Mouse (Mus musculus) spleen, postnatal 14 days (tissue): ENCODE data around the gene Wrap73.
A peak's percentile ranks its signal among the peaks of the same experiment; 100 is the strongest.

ENCODE experiments used
- DNase-seq, 2 experiments: peaks; one replicate each; pipeline ENCODE4 v3.0.0; 2021 to 2022; ENCODE audit warnings: low spot score in 2 of 2

The Wrap73 gene

GRCm38 (mm10) chr4:154142211-154143040 is at the start of gene Wrap73:
Gene Wrap73 (plus strand): TSS chr4:154142372.
- peak; percentile 70 to 80 for DNase-seq

DNA sequence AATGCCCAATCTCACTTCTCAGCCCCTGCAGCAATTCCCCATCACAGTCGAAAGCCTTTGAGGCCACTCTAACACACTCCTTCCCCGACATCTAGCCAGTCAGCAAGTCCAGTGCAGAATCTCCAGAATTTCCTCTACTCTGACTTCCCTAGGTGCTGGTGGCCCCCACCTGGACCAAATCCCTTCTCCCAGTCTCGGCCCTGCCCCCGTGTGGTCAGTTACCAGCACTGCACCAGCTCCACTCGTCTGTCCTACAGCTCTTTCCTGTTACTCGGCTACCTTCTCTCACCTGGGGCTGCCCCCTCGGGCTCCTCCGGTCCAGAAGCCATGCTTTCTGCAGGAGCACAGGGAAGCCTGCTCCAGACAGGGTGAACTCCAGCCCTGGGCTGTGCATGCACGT is 49.0 kb upstream of the Wrap73 start:
- peak in 1 of 2 experiments; percentile 15 for DNase-seq

GRCm38 (mm10) chr4:154096111-154096510 is 46.1 kb upstream of the Wrap73 start:
- no peak for DNase-seq

- no peak for DNase-seq
Observed at GRCm38 (mm10) chr4:154099361-154099760, 42.8 kb upstream of the Wrap73 start.

DNA sequence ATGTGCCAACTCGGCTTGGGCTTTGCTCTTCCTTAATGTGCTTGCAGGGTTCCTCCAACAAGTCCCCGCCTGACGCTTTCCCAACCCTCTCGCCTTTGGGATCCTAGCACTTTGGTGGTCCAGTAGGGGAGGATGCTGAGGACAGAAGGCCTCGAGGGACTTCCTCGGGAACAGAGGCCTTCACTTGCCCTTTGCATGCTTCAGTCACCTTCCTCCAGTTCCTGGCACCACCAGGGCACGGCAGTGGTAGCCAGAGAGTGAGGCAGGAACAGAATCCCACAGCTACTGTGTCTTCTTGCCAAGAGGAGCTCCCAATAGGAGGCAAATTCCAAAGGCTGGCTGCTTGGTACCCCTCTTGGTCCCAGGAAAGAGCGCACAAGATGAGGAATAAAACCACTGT is 38.8 kb upstream of the Wrap73 start:
- DNase-seq: no peak

DNA sequence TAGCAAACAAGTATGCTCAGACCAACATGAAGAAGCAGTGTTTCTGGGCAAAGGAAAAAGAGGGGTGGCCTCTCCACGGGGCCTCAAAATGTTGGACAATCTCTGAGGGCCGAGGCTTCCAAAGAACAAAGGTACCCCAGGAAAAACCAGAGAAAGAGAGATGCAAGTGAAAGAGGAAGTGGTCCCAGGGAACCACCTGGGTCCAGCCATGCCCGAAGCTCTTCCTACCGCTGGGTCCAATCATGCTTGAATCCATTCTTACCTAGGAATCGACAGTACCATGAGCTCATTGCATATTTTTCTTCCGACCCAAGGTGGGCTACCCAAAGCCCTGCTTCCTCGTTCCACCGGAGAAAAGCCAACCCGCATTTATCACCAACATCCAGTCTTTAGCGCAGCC is 38.3 kb upstream of the Wrap73 start:
- no peak for DNase-seq

DNA sequence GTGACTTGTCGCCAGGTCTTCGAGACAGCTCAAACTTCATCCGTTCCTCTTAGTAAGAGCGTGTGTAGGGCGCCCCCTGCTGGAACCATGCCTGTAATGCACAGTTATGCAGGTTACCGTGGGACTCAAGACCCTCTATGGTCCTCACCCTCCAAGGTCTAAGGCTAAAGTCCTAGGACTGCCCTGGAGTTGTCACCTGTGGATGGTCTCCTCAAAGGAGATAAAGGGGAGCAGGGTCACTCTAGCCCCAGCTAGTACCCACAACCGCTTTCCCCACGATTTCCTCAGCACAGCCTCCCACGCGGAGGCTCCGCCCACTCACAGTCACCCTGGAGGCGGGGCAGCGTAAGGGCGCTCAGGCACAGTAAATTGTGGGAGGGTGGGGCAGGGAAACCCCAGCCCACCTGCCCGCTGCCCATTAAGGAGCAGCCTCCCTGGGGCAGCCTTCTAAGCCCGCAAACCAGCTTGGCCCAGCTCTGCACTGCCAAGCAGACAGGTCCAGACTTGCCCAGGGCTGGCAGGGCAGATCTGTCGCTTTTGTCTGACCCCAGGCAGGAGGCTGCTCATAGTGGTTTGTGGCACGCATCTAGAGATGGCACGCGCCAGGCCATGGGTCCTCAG is 36.7 kb upstream of the Wrap73 start:
- DNase-seq: peak; percentile 32 to 55

GRCm38 (mm10) chr4:154106497-154107061 is 35.6 kb upstream of the Wrap73 start:
- DNase-seq: no peak

- no peak for DNase-seq
Observed at GRCm38 (mm10) chr4:154109216-154109849, 32.8 kb upstream of the Wrap73 start.

- no peak for DNase-seq
Observed at GRCm38 (mm10) chr4:154109850-154110243, 32.3 kb upstream of the Wrap73 start.

- DNase-seq: no peak
Observed at GRCm38 (mm10) chr4:154116421-154116820, 25.8 kb upstream of the Wrap73 start.

- DNase-seq: peak in 1 of 2 experiments; percentile 24
Observed at GRCm38 (mm10) chr4:154118782-154119181, 23.4 kb upstream of the Wrap73 start.

- no peak for DNase-seq
Observed at GRCm38 (mm10) chr4:154119208-154119607, 23.0 kb upstream of the Wrap73 start.

DNA sequence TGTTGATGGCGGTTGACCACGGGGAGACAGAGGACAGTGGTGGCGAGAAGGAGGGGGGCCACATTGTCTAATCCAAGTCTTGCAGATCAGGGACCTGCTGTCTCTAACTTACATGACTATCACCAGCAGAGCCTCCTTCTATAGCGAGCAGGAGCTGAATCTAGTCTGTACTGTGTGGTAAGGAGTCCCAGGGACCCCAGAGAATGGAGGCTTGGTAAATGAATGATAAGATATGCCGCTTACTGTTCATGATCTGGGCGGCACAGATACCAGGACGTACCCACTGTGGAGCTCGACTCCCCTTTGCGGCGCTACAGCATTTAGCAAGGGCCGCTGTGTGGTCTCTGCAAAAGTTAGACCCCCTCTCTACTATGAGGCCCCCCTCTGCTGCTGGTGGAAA is 20.4 kb upstream of the Wrap73 start:
- DNase-seq: no peak

DNA sequence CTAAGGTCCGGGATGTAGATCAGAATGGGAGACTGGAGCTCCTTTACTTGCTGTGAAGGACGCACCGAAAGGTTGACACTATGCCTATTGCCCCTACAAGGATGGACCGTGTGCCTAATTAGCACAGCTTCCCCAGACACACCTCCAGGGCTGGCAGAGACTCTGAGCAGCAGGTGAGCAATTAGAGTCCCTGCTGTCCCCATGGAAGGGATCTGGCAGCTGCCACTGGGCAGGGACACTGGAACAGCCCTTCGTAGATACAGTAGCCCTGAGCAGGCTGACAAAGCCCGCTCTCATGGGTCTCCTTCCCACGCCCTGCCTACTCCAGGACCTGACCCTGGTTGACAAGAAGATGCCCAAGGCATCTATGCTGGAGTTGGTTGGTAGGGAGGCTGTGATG is 19.8 kb upstream of the Wrap73 start:
- no peak for DNase-seq

DNA sequence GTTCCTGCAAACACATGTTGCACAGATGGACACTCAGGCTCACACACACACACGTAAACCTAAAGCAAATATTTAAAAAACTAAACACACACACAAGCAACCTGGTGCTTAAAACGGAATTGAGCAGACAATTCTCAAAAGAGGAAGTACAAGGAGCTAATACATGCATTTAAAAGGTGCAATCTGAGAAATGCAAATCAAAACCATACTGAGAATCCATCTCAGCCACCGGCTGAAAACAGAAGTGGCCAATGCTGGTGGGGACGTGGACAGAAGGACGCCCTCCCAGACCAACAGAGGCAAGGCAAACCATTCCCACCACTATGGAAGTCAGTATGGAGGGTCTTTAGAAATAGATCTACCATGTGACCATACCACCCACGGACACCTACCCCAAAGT is 18.6 kb upstream of the Wrap73 start:
- no peak for DNase-seq

GRCm38 (mm10) chr4:154125202-154125601 is 17.0 kb upstream of the Wrap73 start:
- no peak for DNase-seq

DNA sequence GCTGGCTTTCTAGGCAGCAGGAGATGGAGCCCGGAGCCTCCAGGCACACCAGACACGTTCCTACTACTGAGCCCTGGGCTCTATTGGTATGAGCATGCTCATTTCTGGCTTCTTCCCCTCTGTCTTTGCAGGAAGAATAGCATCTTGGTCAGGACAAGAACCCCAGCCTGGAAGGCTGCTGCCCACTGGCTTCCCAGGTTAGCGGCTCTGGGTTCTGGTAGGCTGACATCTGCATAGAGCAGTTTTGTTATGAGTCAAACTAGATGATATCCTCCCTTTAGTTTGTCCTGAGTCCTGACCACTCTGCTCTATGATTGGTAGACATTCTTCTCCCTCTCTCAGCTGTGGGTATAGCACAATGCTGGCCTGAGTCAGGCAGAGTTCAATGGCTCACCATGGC is 14.9 kb upstream of the Wrap73 start:
- no peak for DNase-seq

- DNase-seq: no peak
Observed at GRCm38 (mm10) chr4:154129950-154130349, 12.2 kb upstream of the Wrap73 start.

GRCm38 (mm10) chr4:154131894-154132293 is 10.3 kb upstream of the Wrap73 start:
- DNase-seq: no peak

DNA sequence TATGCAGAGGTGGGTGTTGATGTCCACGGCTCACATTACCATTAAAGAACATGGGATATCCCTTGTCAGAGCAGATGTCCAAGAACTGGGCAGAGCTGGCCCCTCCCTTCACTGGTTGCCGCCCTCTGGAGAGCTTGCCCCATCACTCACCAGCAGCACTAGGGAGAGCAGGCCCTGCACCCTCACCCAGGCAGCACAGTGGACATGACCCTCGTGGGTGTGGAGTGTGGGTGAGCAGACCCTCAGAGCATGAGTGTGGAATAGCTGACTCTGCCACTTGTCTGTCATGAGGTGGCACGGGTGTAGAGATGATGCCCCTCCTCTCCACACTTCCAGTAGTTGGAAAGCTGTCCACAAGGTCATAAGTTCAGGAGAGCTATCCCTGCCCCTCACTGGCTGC is 7.4 kb upstream of the Wrap73 start:
- DNase-seq: no peak

DNA sequence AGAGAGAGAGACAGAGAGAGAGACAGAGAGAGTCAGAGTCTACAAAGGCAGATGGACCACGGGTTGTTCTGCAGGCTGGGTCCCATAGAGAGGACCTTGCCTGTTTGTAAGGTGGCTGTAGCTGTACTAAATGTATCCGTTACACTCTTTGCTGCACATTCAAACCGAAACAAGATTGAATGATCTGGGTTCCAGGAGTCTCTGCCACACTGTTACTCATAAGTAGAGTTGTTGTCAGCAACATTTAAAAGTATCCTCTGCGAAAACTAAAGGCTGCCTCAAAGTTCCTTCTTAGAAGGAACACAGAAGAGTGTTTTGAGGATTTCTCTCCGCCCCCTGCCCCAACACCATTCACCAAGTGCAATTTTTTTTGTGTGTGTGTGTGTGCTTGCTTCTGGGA is 5.0 kb upstream of the Wrap73 start:
- DNase-seq: no peak
